Mouse (Mus musculus) lung, embryonic 15.5 days (tissue): ENCODE measurements around the gene Gm5767. TPM values are rescaled to one million over a fixed set of nuclear protein-coding genes. Genes with fewer than 3 reads are reported as not detected.
A peak's percentile ranks its signal among the peaks of the same experiment; 100 is the strongest.

Experiments used
- ATAC-seq: fragments of 200-750 bp; cut with Nextera tagmentation; 2 replicates; pipeline ENCODE4 v1.8.0; 2017; ENCODE audit warnings: moderate number of reproducible peaks, borderline replicate concordance; ENCODE audit not compliant: low FRiP score, low TSS enrichment; ENCODE audit errors: extremely low read depth
- H3K27ac ChIP-seq: fragments of 300-500 bp; sonication (generic); 2 replicates; pipeline ENCODE4 v1.5.1; 2015; ENCODE audit warnings: moderate library complexity, mild to moderate bottlenecking, inconsistent platforms
- H3K27me3 ChIP-seq: fragments of 300-500 bp; sonication (generic); 2 replicates; pipeline ENCODE4 v1.6.1; 2015; ENCODE audit warnings: inconsistent platforms
- H3K36me3 ChIP-seq: fragments of 300-500 bp; sonication (generic); 2 replicates; pipeline ENCODE4 v1.6.1; 2015; ENCODE audit warnings: inconsistent platforms
- H3K4me1 ChIP-seq: fragments of 300-500 bp; sonication (generic); 2 replicates; pipeline ENCODE4 v1.6.1; 2015; ENCODE audit warnings: inconsistent platforms
- H3K4me2 ChIP-seq: fragments of 300-500 bp; sonication (generic); 2 replicates; pipeline ENCODE4 v1.6.1; 2015; ENCODE audit warnings: inconsistent platforms, mild to moderate bottlenecking, moderate library complexity
- H3K4me3 ChIP-seq: fragments of 300-500 bp; sonication (generic); 2 replicates; pipeline ENCODE4 v1.5.1; 2015; ENCODE audit warnings: mild to moderate bottlenecking, inconsistent platforms
- H3K9ac ChIP-seq: fragments of 300-500 bp; sonication (generic); 2 replicates; pipeline ENCODE4 v1.6.1; 2015; ENCODE audit warnings: inconsistent platforms
- H3K9me3 ChIP-seq: fragments of 300-500 bp; sonication (generic); 2 replicates; pipeline ENCODE4 v1.6.1; 2016; ENCODE audit warnings: inconsistent platforms
- WGBS: fragments of 180-500 bp; shearing (Covaris S2); methylation state at CpG from one replicate; pipeline ENCODE4 v1.1.7; 2015; 5-methylcytosine and 5-hydroxymethylcytosine counted together
- polyA plus RNA-seq: library from polyadenylated mRNA; unstranded; fragments of >200 nt; fragmentation: Nextera tagmentation; extraction: Ambion mirVana; gene quantifications from 2 replicates; pipeline ENCODE4 v1.2.1, GENCODE M21; 2015

The Gm5767 gene
- polyA plus RNA-seq, 1 experiment from 2014 or later, result not detected

DNA sequence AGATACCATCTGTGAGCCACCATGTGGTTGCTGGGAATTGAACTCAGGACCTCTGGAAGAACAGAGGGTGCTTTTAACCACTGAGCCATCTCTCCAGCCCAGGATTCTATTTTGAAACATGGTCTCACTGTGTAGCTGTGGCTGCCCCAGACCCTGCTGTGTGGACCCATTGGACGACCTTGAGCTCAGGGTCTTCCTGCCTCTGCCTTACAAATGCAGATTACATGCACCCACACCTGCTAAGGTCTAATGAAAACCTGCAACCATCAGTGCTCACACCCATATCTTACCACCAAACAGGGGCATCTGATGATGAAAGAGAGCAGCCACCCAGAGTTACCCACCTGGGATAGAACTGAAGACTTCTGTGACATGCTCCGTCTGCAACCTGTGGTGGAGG is 24.3 kb upstream of the Gm5767 start:
- Histone ChIP-seq H3K4me1 (no peaks in the 10 kb centered on the region), H3K36me3 (peaks cover 45% of the 10 kb centered on the region), H3K4me3 (no peak overlapping the region), H3K9ac (no peak overlapping the region), H3K27me3 (no peaks in the 10 kb centered on the region), H3K27ac (no peak overlapping the region), H3K4me2 (no peak overlapping the region), H3K9me3 (no peaks in the 10 kb centered on the region)
- ATAC-seq, result no peak
- 84% methylated on average over 2 of the region's 2 CpGs for WGBS

DNA sequence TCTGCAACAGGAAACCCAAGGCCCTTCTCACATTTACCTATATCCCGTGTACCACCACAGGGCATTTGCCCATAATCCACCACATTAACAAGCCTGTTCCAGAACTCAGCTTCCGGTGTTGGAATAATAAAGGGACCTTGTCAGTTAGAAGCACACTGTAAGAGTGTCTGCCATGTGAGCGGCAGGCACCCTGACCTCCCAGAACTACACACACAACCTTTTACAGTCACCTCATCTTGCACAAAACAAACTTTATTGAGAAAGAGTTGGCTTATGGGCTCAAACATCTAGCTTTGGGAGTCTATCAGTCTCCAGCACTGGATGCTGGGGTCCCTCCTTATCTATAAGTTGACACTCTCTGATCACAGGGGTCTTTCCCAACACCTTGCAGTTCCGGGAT is 22.2 kb upstream of the Gm5767 start:
- no peaks in the 10 kb centered on the region for H3K4me1 ChIP-seq
- ATAC-seq, result no peak
- H3K4me2 ChIP-seq, result no peak overlapping the region
- no peaks in the 10 kb centered on the region for H3K9me3 ChIP-seq
- no peak overlapping the region for H3K27ac ChIP-seq
- WGBS, result 79% methylated on average over 4 of the region's 4 CpGs
- peaks cover 30% of the 10 kb centered on the region for H3K36me3 ChIP-seq
- H3K27me3 ChIP-seq, result no peaks in the 10 kb centered on the region
- H3K4me3 ChIP-seq, result no peak overlapping the region
- no peak overlapping the region for H3K9ac ChIP-seq

DNA sequence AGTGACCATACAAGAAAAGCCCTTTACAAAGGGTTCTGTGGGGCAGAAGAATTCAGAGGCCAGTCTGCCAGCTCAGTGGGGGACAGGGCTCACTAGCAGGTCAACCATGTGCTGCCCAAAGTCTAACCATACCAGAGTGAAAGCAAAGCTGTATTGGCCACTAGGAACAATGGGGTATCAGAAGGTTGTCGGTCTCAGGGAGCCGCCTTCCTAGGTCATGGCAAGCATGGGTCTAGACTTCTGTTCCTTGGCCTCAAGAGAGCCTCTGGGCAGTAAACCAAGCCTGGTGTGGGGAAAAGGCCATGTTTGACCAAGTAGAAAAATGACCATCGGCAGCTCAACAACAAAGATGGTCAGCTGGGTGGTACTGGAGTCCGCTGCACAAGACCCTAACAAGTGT is 21.8 kb upstream of the Gm5767 start:
- H3K36me3 ChIP-seq, result peaks cover 31% of the 10 kb centered on the region
- no peaks in the 10 kb centered on the region for H3K27me3 ChIP-seq
- H3K4me1 ChIP-seq, result no peaks in the 10 kb centered on the region
- no peak overlapping the region for H3K9ac ChIP-seq
- no peak overlapping the region for H3K4me3 ChIP-seq
- H3K9me3 ChIP-seq, result no peaks in the 10 kb centered on the region
- ATAC-seq, result no peak
- H3K27ac ChIP-seq, result no peak overlapping the region
- H3K4me2 ChIP-seq, result no peak overlapping the region
- WGBS, result 87% methylated on average over 4 of the region's 4 CpGs

DNA sequence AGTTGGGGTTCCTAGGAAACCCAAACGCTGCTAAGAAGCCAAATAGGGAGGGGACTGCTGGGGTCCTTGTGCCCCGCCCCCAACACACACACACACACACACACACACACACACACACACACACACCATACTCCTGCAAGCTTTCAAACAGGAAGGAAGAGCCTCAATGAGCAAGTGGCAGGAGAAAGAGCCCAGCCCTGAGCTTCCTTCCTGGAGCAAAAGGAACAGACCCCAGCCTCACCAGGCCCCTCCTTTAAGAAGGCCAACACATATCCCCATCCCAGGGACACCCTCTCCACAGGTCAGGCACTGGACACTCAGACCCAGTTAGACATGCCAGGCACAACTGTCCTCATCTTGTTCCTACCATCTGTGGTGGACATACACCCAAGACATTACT is 17.5 kb upstream of the Gm5767 start:
- Histone ChIP-seq H3K27me3 (no peaks in the 10 kb centered on the region), H3K36me3 (peaks cover 19% of the 10 kb centered on the region), H3K4me2 (no peak overlapping the region), H3K9ac (no peak overlapping the region), H3K4me3 (no peak overlapping the region), H3K9me3 (no peaks in the 10 kb centered on the region), H3K4me1 (peaks cover 33% of the 10 kb centered on the region), H3K27ac (peak overlapping the region; percentile 37; the same call in 1 of the 2 replicates)
- no peak for ATAC-seq
- WGBS, result 71% methylated on average over 2 of the region's 2 CpGs

DNA sequence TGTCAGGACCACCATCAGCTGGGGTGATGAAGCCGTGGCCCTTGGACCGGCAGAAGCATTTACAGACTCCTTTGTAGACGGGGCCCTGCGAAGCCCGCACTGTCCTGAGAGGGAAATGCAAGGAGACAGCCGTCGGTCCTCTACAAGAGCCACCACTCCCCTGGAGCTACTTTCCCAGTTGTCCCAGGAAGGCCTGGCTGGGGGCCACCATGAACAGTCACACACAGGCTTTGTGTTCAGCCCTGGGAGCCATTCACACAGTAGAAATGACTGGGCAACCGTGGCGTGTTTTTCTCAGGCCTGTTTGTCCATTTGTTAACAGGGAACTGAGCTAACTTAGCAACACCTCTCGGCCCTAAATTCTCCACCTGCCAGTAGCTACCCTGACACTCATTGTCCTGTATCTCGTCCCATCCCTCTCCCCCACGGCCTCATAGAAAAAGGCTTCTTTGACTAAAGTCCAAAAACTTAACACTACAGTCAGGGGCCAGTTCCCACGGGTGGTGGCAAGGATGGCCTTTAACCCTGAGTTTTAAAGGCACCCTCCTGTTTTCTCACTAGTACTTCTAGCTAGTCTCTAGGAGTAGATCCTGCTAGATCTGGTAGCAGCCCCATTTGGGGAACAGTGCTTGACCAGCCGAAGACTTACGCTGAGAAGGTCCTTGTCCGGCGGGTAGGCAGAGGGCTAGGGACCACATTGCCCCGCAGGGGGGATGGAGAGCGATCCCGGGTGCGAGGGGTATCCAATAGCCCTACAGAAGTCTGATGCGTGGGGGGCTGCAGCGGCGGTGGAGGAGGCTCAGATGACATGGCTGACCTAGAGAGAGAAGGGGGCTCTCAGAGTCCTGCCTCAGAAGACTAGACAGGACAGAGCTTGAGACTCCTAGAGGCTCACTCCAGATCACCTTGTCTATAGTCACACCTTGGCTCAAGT is 16.7 kb upstream of the Gm5767 start:
- Histone ChIP-seq H3K36me3 (peaks cover 19% of the 10 kb centered on the region), H3K27me3 (no peaks in the 10 kb centered on the region), H3K4me1 (peaks cover 40% of the 10 kb centered on the region), H3K9ac (no peak overlapping the region), H3K9me3 (no peaks in the 10 kb centered on the region), H3K4me3 (no peak overlapping the region), H3K4me2 (no peak overlapping the region), H3K27ac (no peak overlapping the region)
- ATAC-seq, result no peak
- WGBS, result 83% methylated on average over 24 of the region's 24 CpGs

DNA sequence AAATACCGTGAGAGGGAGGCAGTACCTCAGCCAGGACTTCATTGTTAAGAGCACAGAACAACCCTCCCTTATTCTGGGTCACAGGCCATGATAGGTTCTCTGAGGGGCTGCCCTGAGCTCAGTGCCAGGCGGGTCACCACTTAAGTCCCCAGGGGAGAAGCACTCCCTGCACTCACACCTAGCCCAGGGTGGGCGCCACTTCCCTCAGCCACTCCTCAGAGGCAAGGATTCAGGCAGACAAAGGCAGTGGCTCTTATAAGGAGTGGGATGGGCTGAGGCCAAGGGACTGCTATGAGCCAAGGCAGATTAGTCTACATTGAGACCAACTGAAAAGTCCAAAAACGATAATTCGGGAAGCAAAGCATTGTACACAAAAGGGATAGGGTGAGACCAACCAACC is 15.2 kb upstream of the Gm5767 start:
- peak; percentile 8; the same call in 1 of the 2 replicates for ATAC-seq
- Histone ChIP-seq H3K9me3 (no peaks in the 10 kb centered on the region), H3K4me2 (no peak overlapping the region), H3K36me3 (peaks cover 7% of the 10 kb centered on the region; the same call in 1 of the 2 replicates), H3K4me3 (no peak overlapping the region), H3K9ac (no peak overlapping the region), H3K27me3 (no peaks in the 10 kb centered on the region), H3K27ac (peak overlapping the region; percentile 53; the same call in 1 of the 2 replicates), H3K4me1 (peaks cover 54% of the 10 kb centered on the region)
- whole genome bisulfite sequencing, result 63% methylated on average over 5 of the region's 5 CpGs

DNA sequence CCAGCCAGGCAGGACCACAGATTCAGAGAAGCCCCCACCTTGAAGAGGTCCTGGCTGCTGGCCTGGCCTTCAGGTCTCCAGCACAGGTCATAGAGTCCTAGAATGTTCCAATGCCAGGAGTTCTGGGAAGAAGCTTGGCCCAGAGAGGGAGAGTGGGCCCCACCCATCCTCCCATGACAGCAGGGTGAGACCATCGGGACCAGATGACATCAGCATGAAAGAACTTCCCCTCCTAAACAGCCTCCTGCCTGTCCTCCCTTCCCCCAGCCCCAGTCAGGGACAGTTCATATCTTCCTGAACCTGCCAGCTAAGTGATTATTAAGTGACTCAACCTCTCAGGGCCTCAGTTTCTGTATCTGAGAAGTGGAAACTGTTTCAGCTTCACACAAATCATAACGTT is 14.1 kb upstream of the Gm5767 start:
- ATAC-seq, result no peak
- Histone ChIP-seq H3K9ac (no peak overlapping the region), H3K27me3 (no peaks in the 10 kb centered on the region)

DNA sequence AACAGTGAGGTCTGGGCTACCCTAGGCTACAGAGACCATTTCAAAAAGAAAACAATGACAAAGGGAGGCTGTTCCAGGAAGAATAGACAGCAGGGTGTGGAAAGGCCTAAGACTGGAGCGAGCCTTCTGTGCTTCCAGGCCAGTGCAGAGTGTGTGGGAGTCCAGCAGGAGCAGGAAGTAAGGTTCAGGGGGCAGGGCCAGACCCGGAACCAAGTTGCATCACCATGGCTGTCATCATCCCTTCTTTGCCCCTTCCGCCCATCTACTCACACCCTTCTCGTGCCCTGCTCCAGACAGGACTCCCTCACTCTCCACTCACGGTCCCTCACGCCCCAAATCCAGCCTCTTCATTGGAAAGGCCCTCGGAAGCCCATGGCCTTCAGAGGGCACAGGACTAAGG is 13.3 kb upstream of the Gm5767 start:
- Histone ChIP-seq H3K9me3 (no peaks in the 10 kb centered on the region), H3K9ac (no peak overlapping the region), H3K4me1 (peaks cover 61% of the 10 kb centered on the region), H3K4me3 (no peak overlapping the region), H3K27me3 (no peaks in the 10 kb centered on the region), H3K4me2 (0 out of 2 replicates have a peak overlapping the region, but pooled peaks have one; percentile 4), H3K27ac (no peak overlapping the region), H3K36me3 (peaks cover 7% of the 10 kb centered on the region; the same call in 1 of the 2 replicates)
- 66% methylated on average over 7 of the region's 7 CpGs for WGBS
- no peak for ATAC-seq

More for the DNA sequence above, 14.1 kb upstream of the Gm5767 start:
- Histone ChIP-seq H3K36me3 (peaks cover 7% of the 10 kb centered on the region; the same call in 1 of the 2 replicates), H3K4me1 (peaks cover 61% of the 10 kb centered on the region), H3K4me3 (no peak overlapping the region), H3K27ac (0 out of 2 replicates have a peak overlapping the region, but pooled peaks have one; percentile 21), H3K4me2 (no peak overlapping the region), H3K9me3 (no peaks in the 10 kb centered on the region)
- 35% methylated on average over 2 of the region's 2 CpGs for WGBS

DNA sequence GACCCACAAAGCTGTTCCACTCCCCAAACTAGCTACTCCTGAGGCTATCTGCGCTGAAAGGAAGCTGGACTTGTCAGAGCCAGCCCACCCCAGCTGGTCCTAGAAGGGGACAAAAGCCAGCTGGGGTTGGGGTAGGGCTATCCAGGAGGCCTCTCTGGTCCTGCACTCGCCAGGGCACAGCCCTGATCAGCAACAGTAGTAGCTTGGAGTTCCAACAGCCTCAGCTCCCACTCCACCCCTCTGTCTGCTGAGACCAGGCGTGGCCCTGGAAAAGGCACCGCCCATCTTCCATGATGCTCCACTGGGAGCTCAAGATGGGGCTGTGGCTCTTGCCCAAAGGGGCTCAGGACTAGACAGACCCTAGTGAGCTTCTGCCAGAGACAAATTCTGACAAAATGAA is 12.8 kb upstream of the Gm5767 start:
- no peak for ATAC-seq
- H3K36me3 ChIP-seq, result peaks cover 3% of the 10 kb centered on the region; the same call in 1 of the 2 replicates
- H3K4me2 ChIP-seq, result no peak overlapping the region
- H3K9ac ChIP-seq, result no peak overlapping the region
- H3K4me1 ChIP-seq, result peaks cover 61% of the 10 kb centered on the region
- no peaks in the 10 kb centered on the region for H3K27me3 ChIP-seq
- WGBS, result 67% methylated on average over 4 of the region's 4 CpGs
- H3K27ac ChIP-seq, result no peak overlapping the region
- no peaks in the 10 kb centered on the region for H3K9me3 ChIP-seq
- H3K4me3 ChIP-seq, result no peak overlapping the region

DNA sequence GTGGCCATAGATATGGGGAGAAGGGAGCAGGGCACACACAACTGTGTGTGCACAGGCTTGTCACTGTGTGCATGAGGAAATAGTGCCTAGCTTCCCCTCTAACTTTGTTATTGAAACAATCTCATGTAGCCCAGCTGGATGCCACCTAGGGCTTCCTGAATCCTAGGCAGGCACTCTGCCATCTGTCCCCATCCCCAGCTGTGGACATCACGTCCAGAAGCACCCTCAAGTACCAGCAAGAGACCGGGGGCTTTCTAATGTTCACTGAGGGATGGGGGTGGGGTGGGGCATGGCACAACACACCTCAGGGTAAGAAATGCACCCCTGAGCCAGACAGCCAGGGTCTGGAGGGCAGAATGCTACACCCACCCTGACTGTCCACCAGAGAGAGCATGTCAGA is 12.2 kb upstream of the Gm5767 start:
- H3K4me1 ChIP-seq, result peaks cover 61% of the 10 kb centered on the region
- no peak overlapping the region for H3K9ac ChIP-seq
- no peaks in the 10 kb centered on the region for H3K9me3 ChIP-seq
- no peaks in the 10 kb centered on the region for H3K27me3 ChIP-seq
- peaks cover 3% of the 10 kb centered on the region; the same call in 1 of the 2 replicates for H3K36me3 ChIP-seq
- ATAC-seq, result no peak
- WGBS, result 65% methylated on average over 2 of the region's 2 CpGs
- no peak overlapping the region for H3K27ac ChIP-seq
- H3K4me2 ChIP-seq, result no peak overlapping the region
- no peak overlapping the region for H3K4me3 ChIP-seq

DNA sequence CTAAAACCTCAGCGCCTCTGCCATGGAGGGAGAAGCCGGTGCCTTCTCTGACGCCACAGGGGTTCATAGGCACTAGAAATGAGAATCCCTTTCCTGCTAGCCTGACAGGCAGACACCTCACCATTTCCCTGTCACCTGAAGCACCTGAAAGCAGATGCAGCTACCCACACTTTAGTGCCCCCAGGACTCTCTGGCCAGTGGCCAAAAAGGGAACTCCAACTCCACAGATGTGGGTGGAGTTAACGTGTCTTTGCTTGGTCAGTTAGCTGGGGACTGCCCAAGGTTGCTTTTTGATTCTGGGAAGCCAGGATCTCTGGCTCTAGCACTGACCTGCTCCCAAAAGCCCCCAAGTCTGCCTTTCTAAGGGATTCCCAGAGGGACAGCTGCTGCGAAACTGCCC is 11.1 kb upstream of the Gm5767 start:
- Histone ChIP-seq H3K9ac (no peak overlapping the region), H3K27me3 (no peaks in the 10 kb centered on the region), H3K9me3 (no peaks in the 10 kb centered on the region), H3K4me2 (peak overlapping the region; percentile 85), H3K4me3 (peak overlapping the region; percentile 6; the same call in 1 of the 2 replicates), H3K4me1 (peaks cover 61% of the 10 kb centered on the region), H3K27ac (no peak overlapping the region), H3K36me3 (no peaks in the 10 kb centered on the region)
- 62% methylated on average over 5 of the region's 5 CpGs for WGBS
- no peak for ATAC-seq
